Mouse (Mus musculus) fibroblast of lung, adult 2 months (primary cell): ENCODE data around the gene Csnk2b.

Experiments
- DNase-seq: peaks from one replicate; pipeline ENCODE4 v3.0.0-alpha.2; 2011; ENCODE audit warnings: low read depth

Gene Csnk2b

DNA sequence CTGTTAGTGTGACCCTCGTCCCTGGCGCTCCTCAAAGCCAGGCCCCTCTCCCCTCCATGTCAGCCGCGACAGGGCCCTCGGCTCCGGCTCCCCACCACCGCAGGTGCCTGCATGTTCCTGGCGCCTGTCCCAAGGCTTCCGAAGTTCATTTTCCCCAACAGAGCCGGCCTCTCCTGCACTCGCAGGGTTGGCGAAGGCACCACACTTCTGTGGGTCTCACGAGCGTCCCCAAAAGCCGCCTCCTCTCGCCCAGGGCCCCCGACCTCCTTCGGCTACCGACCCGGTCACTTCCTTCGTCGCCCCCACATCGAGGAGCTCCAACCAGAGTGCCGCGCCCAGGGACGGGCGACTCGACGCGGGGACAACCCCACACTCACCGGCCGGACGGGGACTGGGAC, 1.1 kb downstream of the Csnk2b start:
- no peak for DNase-seq

DNA sequence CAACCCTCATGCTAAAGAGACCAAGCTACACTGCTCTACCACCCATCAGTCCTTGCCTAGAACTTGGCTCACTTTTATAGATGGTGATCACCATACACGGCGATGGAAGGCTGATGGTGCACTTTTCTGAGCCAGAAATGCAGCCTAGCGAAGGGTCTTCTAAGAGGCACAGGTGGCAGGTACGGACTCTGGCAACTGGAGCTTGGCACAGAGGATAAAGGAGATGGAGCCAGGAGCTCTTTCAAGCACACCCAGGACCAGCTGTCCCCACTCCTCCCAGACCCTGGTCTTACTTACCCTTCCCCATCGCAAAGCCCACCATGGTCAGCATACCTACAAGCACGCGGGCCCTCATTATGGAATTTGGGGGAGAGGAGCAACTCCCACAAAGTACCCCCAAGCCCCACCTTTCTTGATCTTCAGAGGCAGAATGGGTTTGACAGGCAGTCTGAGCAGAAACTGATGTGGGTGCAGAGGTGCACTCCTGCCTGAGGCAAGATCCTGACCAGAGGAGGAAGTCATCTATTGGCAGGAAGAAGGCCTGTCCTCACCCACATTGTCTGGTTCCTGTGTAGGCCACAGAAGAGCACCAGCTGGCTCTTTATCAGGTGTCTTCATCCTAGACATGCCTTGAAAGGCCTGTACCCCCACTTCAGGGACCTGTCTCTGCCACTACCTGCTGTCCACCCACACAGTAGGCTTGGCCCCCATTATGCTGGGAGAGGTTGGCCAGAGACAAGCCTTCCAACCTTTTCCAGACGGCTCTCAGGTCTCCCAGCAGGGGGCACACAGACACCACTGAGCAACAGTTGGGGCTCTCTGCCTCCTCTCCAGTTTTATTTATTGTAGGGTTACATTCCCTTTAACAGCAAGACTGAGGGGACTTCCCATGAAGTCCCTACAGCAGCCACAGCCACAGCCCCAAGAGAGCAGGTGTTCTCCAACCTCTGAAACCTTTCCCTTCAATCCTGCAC, 6.5 kb downstream of the Csnk2b start, which contains the start of gene Ly6g5b:
Ly6g5b (minus strand) TSS at position 383 of the 974 bp plus-strand sequence.
- no peak for DNase-seq

DNA sequence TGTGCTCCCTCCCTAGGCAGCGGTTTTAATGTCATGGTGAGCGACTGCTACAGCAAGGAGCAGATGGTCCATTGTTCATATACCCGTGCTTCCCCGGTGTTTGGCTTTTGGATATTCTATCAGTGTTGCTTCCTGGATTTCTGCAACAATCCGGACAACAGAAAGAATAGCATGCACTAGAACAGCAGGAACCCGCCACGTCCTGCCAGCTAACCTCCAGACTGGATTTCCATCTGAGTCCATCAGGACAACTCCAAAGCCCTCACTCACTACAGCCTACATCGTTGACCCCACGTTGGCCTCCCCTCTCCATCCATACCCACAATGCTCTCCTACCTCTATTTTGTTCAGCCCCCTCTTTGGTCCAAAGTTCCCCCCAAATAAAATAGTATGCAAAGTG, 10.1 kb downstream of the Csnk2b start:
- DNase-seq = no peak

DNA sequence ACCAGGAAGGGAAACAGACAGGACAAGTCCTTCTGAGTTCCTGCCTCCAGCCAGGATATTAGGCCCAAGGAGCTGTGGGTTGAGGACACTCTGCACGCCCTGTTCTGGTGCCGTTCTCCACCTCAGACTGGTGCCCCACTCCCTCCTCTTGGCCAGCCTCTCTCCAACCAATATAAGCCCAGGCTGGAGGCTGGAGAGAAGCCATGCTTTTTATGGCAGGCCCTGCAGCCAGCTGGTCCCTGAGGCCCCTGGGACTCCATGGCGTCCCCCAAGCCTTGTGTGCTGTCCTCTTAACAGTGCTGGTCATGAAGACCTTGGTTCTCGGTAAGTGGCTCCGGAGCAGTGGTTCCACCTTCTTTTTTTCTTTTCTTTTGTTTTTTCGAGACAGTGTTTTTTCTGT, 13.8 kb downstream of the Csnk2b start, which contains the start of gene Ly6g5c:
Ly6g5c (plus strand) TSS at position 183 of the 400 bp plus-strand sequence.
- no peak for DNase-seq

DNA sequence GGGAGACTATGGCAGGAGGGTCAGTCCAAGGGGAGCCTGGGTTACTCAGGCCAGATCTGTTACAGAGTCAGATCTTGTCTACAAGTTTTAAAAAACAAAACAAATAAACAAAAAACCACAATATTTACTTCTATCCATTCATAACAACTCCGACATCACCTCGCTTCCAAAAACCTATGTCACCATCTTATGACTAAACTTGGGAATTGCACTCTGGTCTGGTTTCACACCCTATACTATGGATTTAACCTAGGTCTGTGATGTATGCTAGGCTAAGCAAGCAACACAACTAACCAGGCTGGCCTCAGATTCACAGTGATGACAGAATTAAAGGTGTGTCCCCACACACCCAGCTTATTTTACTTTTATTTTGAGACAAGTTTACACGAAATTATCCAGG, 15.3 kb downstream of the Csnk2b start:
- no peak for DNase-seq

DNA sequence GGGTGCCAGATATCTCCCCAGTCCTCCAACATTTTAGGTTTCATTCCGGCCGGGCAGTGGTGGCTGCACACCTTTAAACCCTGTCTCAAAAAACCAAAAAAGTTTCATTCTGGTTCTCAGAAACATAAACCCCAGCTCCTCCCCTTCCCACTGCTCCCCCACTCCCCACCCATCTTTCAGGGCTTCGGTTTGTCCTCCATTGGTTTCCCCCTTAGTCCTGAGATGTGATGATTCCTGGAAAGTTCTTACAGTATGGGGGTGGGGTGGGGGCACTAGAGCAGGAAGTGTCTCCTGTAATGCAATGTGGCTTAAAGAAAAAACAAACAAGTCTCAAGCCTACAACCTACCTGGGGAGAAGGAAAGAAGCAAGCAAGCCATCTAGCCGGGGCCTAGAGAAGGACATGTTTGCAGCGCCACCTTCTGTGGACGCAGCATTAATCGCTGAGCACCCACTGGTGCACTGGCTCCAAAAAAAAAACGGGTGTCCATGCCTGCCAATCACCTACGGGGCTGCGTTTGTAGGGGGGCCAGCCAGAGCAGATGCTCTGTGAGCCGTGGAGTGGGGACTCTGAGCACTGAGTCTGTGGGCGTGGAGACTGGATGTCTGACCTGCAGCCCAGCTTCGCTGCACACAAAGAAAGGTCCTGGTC, 16.0 kb downstream of the Csnk2b start:
- DNase-seq = no peak

DNA sequence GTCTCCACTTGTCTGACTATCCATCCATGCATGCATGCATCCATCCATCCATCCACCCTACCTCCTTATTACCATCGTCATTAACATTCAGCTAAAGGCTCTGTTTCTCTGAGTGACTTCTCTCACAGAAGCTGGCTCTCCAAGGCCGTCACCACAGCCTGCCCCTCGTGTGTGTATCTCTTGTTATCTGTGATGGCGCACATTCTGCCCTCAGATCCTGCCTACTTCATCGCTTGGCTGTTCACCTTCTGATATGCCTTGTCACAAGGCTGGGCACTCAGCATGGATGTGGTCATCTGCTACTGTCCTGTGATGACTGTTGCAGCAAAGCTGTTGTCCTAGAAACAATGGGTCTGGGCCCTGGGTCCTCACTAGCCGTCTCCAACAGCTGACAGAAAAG, 17.1 kb downstream of the Csnk2b start:
- DNase-seq = no peak

DNA sequence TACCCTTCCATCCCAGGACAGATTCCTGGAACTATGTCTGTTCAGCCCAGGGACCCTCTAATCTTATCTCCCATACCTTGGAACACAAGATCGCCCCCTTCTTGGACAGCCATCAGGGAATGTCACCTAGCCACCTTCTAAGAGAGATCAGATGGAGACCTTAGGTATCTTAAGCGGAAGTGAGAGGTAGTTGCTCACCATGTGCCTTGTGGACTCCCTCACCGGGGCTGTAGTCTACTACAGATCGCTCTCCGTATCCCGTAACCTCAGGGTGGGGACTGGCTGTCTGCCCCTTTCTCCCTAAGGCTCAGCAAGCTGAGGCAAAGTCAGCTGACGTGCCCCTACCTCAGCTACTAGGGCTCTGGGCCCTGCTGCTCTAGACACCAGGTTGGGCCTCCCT, 17.8 kb downstream of the Csnk2b start:
- DNase-seq = no peak

DNA sequence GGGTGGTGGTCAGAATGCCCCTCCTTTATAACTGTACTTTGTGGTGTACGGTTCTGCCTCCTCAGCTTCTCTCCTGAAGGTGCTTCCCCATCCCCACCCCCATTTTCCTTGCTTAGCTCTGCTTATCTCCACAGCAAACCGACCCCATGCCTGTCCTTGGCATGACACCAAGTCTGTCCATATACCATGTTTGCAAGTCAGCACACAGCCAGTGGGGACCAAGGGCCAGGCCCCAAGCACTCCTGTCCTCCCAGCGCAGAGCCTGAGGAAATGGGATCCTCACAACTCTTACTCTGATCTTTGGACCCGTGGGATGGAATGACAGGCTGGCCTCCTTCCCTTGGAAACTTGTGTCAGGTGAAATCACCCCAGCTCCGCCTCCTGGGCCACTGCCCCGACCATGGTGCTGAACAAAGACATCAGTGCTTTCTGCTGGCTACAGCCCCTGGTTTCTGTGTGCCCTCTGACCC, 18.6 kb downstream of the Csnk2b start:
- DNase-seq = no peak

DNA sequence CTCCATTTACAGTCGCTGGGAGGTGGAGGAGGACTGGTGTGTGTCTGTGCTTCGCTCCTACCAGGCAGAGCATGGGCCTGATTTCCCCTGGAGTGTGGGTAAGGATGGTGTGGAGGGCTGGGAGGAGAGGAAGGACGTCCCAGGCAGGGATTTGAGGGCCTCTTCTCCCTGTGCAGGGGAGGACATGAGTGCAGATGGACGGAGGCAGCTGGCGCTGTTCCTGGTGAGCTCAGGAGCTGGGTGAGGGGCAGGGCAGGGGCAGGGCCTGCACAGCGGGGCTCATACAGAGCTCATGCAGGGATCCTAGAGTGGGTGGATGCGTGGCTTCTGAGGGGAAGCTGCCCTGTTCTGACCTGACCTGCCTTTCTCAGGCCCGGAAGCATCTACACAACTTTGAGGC, 19.6 kb downstream of the Csnk2b start:
- no peak for DNase-seq

DNA sequence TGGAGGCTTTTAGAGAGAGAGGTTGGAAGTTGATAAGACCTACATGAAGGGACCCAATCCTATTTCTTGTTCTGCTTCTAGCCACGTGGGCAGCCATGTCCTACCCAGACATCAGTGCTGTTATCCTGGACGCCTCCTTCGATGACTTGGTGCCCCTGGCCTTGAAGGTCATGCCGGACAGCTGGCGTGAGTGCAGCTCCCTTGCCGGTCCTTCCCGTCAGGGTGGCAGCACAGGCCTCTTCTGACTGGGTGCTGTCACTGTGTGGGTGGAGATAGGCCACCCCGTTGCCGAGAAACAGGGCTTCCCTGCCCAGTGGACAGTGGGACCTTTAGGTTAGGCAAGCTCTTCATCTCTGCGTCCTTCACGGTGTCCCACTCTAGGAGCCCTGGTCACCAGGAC, 20.7 kb downstream of the Csnk2b start:
- no peak for DNase-seq

DNA sequence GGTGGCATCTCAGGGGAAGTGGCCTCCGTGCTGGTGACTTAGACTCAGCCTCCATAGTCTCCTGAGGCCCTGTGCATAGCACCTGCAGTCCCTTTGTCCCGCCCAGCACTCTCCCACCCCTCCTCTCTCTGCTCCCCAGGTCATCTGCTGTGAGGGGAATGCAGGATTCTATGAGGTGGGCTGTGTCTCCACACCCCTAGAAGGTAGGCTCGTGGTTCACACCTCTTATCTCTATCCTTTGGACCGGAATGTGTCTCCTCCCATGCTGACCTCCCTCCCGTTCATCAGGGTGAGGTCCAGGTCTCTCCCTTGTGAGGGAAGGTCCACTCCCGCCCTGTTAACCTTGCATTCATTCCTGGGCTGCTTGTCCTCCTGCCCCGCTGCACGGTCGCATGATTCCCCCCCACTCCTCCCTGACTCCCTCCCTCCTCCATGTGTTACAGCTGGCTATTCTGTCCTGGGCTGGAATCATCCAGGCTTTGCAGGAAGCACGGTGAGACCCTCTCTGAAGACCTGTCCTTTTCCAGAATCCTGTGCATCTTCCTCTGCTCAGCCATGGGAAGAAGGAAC, 21.6 kb downstream of the Csnk2b start:
- DNase-seq = no peak

DNA sequence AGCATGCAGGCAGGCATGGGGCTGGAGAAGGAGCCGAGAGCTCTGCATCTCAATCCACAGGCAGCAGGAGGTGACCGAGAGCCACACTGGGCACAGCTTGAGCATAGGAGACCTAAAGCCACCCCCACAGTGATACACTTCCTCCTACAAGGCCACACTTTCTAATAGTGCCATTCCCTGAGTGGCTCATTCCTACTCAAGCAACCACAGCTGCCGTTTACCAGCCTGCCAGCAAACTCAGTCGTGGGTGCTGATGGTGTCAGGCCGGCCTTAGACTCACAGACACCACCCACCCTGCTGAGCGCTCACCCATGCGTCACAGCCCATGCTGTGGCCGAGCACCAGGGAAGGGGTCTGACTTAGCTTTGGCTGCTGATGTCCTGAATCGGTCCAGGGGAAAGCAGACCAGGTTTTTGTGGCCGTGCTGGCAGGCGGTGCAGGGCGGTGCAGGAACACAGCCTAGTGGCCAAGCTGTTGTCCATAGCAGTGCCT, 24.6 kb downstream of the Csnk2b start:
- no peak for DNase-seq

DNA sequence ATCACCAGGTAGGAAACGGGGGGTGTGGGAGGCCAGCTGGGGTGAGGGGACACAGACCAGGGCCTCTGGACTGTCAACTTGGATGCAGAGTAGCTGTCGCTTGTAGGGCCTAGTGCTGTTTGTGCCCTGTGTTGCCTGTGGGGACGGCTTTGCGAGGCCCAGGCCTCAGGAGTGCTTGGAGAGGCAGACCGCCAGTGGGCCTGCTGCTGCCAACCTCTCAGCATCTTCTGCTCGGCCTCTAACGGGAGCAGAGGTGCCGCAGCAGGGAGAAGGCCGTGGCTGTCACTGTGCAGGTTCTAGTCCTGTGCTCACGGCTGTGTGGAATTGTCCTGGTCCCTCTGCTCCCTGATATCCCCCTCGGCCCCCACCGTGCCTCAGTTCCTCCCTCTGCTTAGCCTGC, 25.3 kb downstream of the Csnk2b start:
- DNase-seq = no peak

DNA sequence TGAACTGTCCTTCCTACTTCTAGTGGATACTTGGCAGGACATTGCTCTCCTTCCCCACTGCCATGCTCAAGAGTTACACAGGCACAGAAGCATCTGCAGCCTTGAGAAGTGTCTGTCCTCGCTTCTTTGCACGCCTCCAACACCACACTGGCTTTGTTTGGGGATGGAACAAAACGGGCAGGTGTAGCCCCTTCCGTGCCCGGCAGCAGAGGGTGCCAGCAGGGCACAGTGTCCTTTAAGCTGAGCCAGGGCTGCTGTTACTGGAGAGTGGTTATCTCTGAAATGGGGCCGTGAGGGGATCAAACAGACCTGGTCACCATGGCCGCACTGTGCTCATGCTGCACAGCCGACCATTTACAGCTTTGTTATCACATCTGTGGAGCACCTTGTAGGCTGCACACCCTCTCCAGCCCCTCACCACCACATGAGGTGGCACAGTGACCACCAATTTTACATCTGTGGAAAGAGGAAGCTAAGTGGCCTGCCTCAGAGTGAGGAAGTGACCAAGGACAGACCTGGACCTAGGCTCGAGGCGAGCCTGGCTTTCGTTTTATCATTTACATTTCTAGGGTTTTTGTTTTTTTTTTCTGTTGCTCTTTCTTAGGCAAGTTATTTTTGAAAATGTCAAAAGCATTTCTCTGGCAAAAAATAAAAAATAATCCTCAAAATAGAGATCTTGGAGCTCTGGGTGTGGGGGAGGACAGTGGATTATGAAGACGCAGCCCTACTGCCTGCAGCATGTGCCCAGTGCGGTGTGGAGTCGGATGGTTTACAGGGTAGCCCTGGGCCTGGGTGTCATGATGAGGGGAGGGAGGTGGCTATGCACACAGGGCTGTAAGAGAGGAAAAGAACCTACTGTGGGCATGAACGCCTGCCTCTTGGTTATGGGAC, 27.1 kb downstream of the Csnk2b start:
- DNase-seq = no peak

DNA sequence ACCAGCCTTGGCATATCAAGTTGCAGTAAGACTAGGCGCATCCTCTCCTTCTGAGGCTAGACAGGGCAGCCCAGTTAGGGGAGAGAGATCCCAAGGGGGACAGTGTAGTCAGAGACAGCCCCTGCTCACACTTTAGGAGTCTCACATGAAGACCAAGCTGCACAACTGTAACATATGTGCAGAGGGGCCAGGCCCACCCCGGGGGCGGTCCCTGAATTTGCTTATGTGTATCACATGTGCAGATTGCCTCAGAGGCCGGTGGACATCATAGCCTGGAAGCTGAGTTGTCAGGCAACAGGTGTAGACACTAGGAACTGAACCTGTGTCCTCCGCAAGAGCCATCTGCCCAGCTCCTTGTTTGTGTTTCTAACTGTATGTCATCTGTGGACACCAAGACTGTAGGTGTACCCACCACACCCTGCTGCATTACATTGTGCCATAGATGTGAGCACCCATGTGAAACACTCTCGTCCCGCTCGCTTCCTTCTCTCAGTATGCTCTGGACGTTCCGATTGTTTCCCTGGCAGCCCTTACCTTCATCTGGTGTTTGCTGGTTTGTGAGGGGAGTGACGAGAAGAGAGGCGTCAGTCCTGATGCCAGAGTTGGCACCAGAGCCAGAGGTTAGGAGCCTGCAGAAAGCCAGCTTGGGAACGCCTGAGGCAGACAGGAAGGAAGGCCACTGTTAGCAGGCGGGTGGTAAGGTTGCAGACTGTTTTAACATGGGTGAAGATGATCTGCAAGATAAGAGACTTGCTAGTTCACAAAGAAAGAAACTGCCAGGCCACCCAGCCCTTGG, 29.3 kb downstream of the Csnk2b start:
- DNase-seq = no peak

DNA sequence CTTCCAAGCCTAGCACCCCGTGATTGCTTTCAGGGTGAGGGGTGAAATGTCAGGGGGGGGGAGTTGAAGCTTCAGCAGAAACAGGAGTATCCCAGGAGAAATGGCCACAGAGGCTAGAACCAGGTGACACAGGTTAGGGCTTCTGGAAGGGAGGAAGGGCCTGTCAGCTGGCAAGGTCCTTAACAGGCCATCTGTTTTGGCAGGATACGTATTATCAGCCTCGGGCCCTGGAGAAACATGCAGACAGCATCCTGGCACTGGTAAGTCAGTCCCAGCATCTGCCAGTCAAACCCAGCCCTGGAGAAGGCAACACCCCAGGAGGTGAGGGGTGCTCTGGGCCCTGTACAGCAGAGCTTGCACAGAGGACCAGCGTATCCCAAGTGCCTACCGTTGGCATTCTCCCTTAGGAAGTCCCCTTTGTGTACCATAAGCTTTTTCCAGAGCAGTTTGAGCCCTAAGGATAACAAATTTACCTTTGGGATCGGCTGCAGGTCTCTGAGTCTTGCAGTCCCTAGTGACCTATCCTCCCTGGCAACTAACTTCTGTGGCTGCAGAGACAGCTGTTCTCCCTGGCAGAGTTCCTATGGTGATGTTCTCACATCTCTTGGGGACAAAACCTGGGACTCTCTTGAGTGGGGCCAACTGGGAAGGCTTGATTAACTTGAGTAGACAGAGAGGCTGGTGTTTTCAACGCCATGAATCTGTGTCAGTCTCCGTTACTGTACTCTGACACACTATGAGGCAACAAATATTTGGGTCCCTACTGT, 31.5 kb downstream of the Csnk2b start:
- DNase-seq = no peak

DNA sequence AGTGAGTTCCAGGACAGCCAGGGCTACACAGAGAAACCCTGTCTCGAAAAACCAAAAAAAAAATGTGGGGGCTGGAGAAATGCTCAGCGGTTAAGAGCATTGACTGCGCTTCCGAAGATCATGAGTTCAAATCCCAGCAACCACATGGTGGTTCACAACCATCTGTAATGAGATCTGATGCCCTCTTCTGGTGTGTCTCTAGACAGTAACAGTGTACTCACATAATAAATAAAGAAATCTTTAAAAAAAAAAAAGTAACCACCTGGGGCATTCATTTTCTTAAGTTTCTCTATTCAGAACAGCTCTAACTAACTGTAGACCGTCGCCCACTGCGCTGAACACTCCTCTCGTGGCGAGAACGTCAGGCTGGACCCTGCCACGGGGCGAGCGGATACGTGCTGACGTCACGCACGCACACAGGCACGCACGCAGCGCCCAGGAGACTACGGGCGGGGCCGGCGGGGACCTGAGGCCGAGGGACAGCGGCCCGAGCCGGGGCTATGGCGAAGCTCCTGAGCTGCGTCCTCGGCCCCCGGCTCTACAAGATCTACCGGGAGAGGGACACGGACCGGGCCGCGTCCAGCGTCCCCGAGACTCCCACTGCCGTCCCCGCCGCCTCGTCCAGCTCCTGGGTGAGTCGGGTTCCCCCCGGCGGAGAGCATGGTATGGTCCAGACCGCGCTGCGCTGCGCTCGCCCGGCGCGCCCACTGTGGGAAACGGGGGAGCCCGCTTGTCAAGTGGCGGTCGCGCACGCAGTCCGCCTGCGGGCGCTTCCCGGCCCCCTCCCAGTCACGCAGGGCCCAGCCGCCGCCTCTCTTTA, 32.8 kb downstream of the Csnk2b start, which contains the start of gene Abhd16a:
Abhd16a (plus strand) TSS at position 439 of the 820 bp plus-strand sequence.
- peak; percentile 71 for DNase-seq

DNA sequence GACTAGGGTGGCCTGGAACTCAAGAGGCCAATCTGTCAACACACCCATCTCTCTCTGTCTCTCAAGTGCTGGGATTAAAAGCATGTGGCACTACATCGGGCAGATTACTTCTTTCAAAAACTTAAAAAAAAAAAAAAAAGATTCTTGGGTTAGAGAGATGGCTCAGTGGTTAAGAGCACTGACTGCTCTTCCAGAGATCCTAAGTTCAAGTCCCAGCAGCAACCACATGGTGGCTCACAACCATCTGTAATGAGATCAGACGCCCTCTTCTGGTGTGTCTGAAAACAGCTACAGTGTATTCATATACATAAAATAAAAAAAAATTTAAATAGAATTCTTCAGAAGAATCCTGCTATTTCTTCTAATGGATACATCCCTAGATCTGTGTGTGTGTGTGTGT, 33.7 kb downstream of the Csnk2b start:
- DNase-seq = no peak
